Mouse (Mus musculus): ENCODE measurements at regions not wholly inside any gene's neighbourhood (a gene's known extent, or its start where the extent isn't known, plus 50 kb on each side); places are given as distances from the start of the nearest gene placed in this dataset.

- no peak for TF ChIP-seq CTCF (IDR thresholded peaks at IDR 0.05; ENCODE audit: borderline replicate concordance, control insufficient read depth, extremely low read depth, insufficient read depth, low read length, poor library complexity)
- TF ChIP-seq POLR2A (IDR thresholded peaks at IDR 0.05; ENCODE audit: control insufficient read depth, extremely low read depth, insufficient read depth, low read length, poor library complexity) = no peak
These were observed 1150.2 kb downstream of the Gsdmc2 start for GRCm38 (mm10) chr15:62694734-62695133.
